Mouse (Mus musculus): ENCODE results near the gene Grb14.

Grb14 gene

GRCm38 (mm10) chr2:65024887-65025286 is at the start of gene Grb14:
TSS of gene Grb14 (minus strand) at chr2:65024987.
- no peak for DNase-seq

DNA sequence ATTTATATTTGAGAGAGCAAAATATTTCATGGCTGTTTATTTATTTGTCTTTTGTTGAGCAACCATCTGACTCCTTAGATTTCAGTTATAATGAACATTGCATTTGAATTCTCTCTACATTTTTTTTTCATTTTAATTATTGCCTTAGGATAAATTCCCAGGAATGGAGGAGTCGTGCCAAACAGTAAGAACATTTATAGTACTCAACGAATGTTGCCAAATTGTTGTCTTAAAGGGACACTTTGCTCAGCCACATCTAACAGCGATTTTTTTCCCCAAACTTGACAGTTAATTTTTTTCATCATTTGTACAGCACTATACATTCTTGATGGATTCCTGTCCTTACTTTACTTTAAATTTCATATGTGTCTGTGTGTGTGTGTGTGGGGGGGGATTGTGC is 47.4 kb upstream of the Grb14 start:
- DNase-seq = no peak

DNA sequence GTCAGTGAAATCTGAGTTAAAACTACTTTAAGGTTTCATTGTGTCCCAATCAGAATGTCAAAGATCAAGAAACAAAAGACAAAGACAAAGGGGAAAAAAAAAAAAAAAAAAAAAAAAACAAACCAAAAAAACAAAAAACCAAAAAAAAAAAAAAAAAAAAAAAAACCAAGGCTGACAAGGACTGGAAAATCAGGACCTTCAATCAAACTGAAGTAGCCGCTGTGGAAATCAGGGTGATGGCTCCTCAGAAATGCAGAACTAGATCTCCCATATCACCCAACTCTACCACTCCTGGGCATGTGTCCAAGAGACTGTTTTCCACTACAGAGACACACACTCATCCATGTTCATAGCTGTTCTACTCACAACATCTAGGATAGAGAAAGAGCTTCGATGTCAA is 29.0 kb upstream of the Grb14 start:
- DNase-seq = no peak

DNA sequence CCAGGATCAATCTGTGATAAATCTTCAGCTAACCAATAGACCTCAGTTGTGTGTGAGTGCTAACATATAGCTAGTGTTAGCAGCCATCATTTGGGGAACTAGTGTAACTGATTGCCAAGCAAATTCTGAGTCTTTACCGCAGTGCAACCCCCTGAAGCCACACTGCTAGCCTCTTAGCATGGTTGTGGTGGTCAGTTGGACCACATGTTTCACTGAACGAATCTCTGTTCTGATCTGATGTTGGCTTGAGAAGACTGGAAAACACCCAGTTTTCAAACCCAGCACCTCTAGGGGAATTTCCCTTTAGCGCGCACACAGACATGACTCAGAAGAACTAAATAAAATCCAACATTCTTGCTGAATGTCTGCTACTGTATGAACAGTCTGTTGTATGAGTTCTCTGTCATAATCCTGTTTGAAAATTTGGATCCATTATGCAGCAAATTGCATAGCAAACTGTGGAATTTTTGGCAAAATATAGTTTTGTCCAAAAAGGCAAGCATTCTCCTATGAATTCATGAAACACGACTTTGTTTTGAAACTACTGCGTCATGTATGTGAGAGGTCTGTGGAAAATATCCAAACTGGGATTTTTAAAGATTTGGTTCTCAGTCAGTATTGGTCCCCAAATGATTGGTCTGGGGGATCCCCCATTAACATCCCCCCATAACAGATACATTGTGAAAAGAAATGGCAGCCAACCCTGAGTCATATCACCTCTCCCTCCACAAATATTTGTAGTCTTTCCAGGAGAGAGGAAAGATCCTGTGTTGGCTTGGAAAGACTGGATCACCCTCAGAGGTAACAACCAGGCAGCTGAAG is 27.6 kb upstream of the Grb14 start:
- DNase-seq = no peak

DNA sequence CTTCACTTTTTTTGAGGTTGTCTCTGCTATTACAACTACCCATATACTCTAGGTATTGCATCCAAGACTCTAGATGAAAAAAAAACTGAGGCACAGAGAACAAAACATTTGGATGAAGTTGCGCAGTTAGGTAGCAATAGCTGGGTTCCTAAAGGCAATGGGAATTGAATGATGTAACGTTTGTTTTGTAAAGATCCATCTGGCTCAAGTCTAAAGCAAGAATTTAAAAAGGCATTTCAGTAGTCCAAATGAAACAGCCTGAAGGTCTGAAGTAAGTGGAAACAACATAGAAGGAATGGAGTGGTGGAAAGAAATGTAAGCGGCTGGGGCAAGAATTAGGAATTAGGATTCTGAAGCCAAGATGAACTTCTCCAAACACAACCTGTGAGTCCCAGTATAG is 26.0 kb upstream of the Grb14 start:
- no peak for DNase-seq

- DNase-seq = no peak
Observed at GRCm38 (mm10) chr2:65048234-65049017, 23.6 kb upstream of the Grb14 start.

GRCm38 (mm10) chr2:65038164-65038563 is 13.4 kb upstream of the Grb14 start:
- DNase-seq = no peak

GRCm38 (mm10) chr2:65037546-65037945 is 12.8 kb upstream of the Grb14 start:
- DNase-seq = no peak

GRCm38 (mm10) chr2:65022363-65023240 is 2.2 kb downstream of the Grb14 start:
- DNase-seq = peak; percentile 85

- DNase-seq = no peak
Observed at GRCm38 (mm10) chr2:65021691-65022362, 3.0 kb downstream of the Grb14 start.

- no peak for DNase-seq
Observed at GRCm38 (mm10) chr2:65017375-65017774, 7.4 kb downstream of the Grb14 start.

DNA sequence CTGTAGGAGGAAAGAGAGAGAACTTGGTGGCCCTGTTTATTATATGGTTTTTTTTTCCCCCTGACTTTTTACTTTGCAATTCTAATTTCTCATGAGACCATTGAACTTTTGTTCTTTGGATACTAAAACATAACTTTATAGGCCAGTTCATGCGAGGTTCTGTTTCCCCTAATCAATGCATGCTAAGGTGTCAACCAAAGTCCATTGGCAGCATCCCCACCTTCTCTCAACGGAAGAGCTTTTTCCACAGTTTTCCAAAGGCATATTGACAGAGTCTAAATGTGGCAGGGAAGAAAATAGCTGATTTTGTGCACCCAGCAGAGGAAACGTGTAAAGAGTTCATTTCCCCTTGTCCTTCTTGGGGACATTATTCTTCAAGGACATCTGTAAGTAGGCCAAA is 10.2 kb downstream of the Grb14 start:
- DNase-seq = no peak

GRCm38 (mm10) chr2:65010105-65010504 is 14.7 kb downstream of the Grb14 start:
- DNase-seq = peak; percentile 10

DNA sequence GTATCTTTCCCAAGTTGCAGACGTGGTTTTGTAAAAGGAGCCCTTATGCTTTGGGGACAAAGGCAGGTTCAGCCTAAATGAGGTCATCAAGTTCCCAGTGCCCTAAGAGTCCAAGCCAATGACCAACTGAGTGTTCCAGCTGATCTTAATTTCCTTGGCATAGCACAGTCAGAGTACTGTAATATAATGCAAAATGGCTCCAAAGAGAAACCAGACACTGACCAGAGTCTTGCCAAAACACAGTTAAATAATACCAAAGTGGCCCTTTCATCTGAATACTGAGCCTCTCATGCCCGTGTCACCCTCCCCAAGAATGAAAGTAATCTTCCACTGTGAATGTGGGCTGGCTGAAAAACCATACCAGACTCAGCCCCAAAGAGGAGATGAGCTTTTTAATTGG is 17.4 kb downstream of the Grb14 start:
- no peak for DNase-seq

GRCm38 (mm10) chr2:65005044-65005443 is 19.7 kb downstream of the Grb14 start:
- no peak for DNase-seq

GRCm38 (mm10) chr2:65003433-65003832 is 21.4 kb downstream of the Grb14 start:
- peak; percentile 47 for DNase-seq

DNA sequence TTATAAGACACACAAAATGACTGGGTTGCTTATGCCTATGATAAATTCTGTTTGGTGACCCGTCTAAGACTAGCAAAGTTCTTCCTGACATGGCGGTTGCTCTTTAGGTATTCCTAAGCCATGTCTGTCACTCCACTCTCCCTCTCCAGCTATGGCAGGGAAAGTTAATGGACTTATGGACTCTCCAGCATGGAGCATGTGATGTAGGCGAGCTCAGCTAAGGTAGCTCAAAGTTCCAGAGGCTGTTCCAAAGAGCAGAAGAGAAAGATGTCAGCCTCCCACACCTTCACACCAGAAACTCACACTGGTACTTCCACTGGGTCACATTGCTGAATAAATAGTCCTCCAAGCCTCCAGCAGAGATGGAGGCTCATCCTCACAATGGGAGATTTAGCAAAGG is 22.2 kb downstream of the Grb14 start:
- no peak for DNase-seq

DNA sequence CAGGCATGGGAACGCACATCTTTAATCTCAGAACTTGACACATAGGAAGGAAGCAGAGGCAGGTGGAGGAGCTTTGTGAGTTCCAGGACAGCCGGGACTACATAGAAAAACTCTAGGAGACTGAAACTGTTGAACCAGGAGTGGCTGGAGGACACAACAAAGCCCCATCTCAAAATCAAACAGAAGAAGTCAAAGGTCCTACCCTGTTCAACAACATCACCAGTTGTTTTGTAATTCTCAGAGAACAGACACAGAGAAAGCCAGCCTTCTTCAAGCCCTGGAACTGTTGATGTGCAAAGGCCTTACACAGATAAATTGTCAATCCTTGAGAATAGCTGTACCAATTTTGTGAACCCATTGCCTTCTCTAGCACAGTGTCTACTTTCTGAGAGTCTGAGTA is 29.7 kb downstream of the Grb14 start:
- no peak for DNase-seq

- DNase-seq = no peak
Observed at GRCm38 (mm10) chr2:64989426-64990187, 35.2 kb downstream of the Grb14 start.

DNA sequence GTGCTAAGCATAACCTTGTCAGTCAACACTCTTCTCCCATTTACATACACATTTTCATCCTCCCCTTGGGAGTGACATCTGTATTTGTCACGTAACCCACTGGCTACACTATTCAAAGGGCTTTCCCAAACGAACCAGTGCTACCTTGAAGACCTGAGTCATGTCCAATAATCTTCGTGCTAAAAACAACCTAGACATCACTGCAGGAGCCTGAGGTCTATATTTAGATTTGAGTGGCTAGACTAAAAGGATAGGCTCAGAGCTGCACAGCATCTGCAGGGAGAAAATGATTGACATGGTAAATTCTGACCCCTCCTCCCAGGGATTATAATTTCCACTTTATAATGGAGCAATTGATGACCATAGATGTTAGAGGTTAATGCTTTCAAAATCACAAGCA is 37.0 kb downstream of the Grb14 start:
- DNase-seq = no peak

DNA sequence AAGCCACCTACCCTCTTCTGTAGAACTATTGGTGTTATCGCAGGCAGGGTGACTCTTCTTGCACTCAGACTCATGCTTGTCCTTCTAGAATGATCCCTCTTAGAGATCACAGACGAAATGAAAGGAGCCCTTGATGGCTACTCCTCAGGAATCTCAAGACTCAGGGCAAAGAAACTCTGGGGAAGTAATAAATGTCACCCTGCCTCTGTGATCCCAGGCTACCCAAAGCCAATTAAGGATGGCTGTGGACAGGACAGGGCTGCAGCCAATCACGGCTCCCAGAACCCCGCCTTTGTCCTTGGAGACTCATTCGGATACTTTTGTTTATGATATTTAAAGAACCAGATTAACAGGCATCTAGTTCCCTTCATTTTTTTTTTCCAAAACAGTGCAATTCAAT is 49.2 kb downstream of the Grb14 start:
- no peak for DNase-seq

- no peak for DNase-seq
Observed at GRCm38 (mm10) chr2:64974549-64974948, 50.2 kb downstream of the Grb14 start.

Data from kidney, postnatal 10 days (tissue).